Mouse (Mus musculus): ENCODE results near the gene Akap7. TPM values are rescaled to one million over a fixed set of nuclear protein-coding genes. Genes with fewer than 3 reads are reported as not detected.

The Akap7 gene
- total and polyA plus RNA-seq, 2 experiments from 2014 or later = 32.4 to 47.6 TPM

GRCm38 (mm10) chr10:25280141-25280540 lies 27.5 kb downstream of the Akap7 start:
- WGBS = 65% methylated on average over 5 of the region's 5 CpGs
- no peak overlapping the region for H3K4me2 ChIP-seq (ENCODE audit: low read depth, low read length)
- ATAC-seq (ENCODE audit: insufficient read depth, low read depth) = no peak

DNA sequence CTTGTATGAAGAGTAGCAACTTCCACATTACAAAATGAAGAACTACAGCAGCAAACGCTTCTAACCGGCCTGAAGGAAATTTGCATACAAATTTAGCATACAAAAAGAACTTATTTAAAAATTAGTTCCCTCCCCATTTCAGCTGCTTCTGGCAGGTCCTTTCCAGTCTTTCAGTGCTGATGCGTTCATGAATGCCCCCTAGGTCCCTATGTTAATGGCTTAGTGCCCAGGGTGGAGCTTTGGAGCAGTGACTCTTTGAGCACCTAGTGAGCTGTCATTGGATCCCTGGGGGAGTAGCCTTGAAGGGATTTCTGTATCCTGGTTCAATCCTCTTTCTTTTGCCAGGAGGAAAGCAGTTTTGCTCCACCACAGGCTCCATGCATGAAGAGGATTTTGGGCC lies 28.3 kb downstream of the Akap7 start:
- Histone ChIP-seq H3K9ac (replicated peaks; ENCODE audit: low read depth, low read length) (no peak overlapping the region), H3K27me3 (ENCODE audit: control insufficient read depth, insufficient read depth, low read length) (no peaks in the 10 kb centered on the region), H3K9me3 (replicated peaks; ENCODE audit: control insufficient read depth, low read length) (no peaks in the 10 kb centered on the region), H3K4me1 (ENCODE audit: control insufficient read depth, insufficient read depth) (0 out of 2 replicates have a peak, but pooled peaks cover 9% of the 10 kb centered on the region), H3K36me3 (replicated peaks; ENCODE audit: control insufficient read depth, insufficient read depth, low read length) (peaks cover 15% of the 10 kb centered on the region), H3K4me3 (ENCODE audit: low read depth, low read length) (no peak overlapping the region), H3K27ac (ENCODE audit: low read depth) (no peak overlapping the region), H3K4me2 (ENCODE audit: low read depth, low read length) (no peak overlapping the region)
- no peak for TF ChIP-seq CTCF (IDR thresholded peaks at IDR 0.05; ENCODE audit: low read depth)
- no peak for TF ChIP-seq EP300 (IDR thresholded peaks at IDR 0.05; ENCODE audit: low read depth)
- 65% methylated on average over 3 of the region's 3 CpGs for WGBS
- DNase-seq (ENCODE audit: low spot score) = no peak
- no peak for ATAC-seq (ENCODE audit: insufficient read depth, low read depth)

More at GRCm38 (mm10) chr10:25280141-25280540, 27.5 kb downstream of the Akap7 start:
- no peak overlapping the region for H3K27ac ChIP-seq (ENCODE audit: low read depth)
- no peak for DNase-seq (ENCODE audit: low spot score)
- H3K9me3 ChIP-seq (replicated peaks; ENCODE audit: control insufficient read depth, low read length) = no peaks in the 10 kb centered on the region
- H3K4me3 ChIP-seq (ENCODE audit: low read depth, low read length) = no peak overlapping the region
- TF ChIP-seq EP300 (IDR thresholded peaks at IDR 0.05; ENCODE audit: low read depth) (no peak), CTCF (IDR thresholded peaks at IDR 0.05; ENCODE audit: low read depth) (no peak)
- H3K27me3 ChIP-seq (ENCODE audit: control insufficient read depth, insufficient read depth, low read length) = no peaks in the 10 kb centered on the region
- H3K36me3 ChIP-seq (replicated peaks; ENCODE audit: control insufficient read depth, insufficient read depth, low read length) = peaks cover 15% of the 10 kb centered on the region
- H3K4me1 ChIP-seq (ENCODE audit: control insufficient read depth, insufficient read depth) = 0 out of 2 replicates have a peak, but pooled peaks cover 6% of the 10 kb centered on the region
- H3K9ac ChIP-seq (replicated peaks; ENCODE audit: low read depth, low read length) = no peak overlapping the region

- WGBS = 32% methylated on average over 7 of the region's 7 CpGs
- Histone ChIP-seq H3K9ac (replicated peaks; ENCODE audit: low read depth, low read length) (no peak overlapping the region), H3K4me3 (ENCODE audit: low read depth, low read length) (no peak overlapping the region), H3K9me3 (replicated peaks; ENCODE audit: control insufficient read depth, low read length) (no peaks in the 10 kb centered on the region), H3K4me1 (ENCODE audit: control insufficient read depth, insufficient read depth) (0 out of 2 replicates have a peak, but pooled peaks cover 9% of the 10 kb centered on the region), H3K27ac (ENCODE audit: low read depth) (0 out of 2 replicates have a peak overlapping the region, but pooled peaks have one; percentile 15), H3K27me3 (ENCODE audit: control insufficient read depth, insufficient read depth, low read length) (no peaks in the 10 kb centered on the region), H3K36me3 (replicated peaks; ENCODE audit: control insufficient read depth, insufficient read depth, low read length) (no peaks in the 10 kb centered on the region), H3K4me2 (ENCODE audit: low read depth, low read length) (no peak overlapping the region; the same call in 1 of the 2 replicates)
- ATAC-seq (ENCODE audit: insufficient read depth, low read depth) (no peak), DNase-seq (ENCODE audit: low spot score) (no peak)
- TF ChIP-seq CTCF (IDR thresholded peaks at IDR 0.05; ENCODE audit: low read depth) (no peak), EP300 (IDR thresholded peaks at IDR 0.05; ENCODE audit: low read depth) (no peak)
Measured at GRCm38 (mm10) chr10:25275492-25275891, 32.2 kb downstream of the Akap7 start.

- WGBS = 89% methylated on average over 26 of the region's 26 CpGs
- Histone ChIP-seq H3K9ac (replicated peaks; ENCODE audit: low read depth, low read length) (no peak overlapping the region), H3K27me3 (ENCODE audit: control insufficient read depth, insufficient read depth, low read length) (no peaks in the 10 kb centered on the region), H3K36me3 (replicated peaks; ENCODE audit: control insufficient read depth, insufficient read depth, low read length) (0 out of 2 replicates have a peak, but pooled peaks cover 6% of the 10 kb centered on the region), H3K27ac (ENCODE audit: low read depth) (peak overlapping the region; percentile 15; the same call in 1 of the 2 replicates), H3K4me1 (ENCODE audit: control insufficient read depth, insufficient read depth) (0 out of 2 replicates have a peak, but pooled peaks cover 9% of the 10 kb centered on the region), H3K4me3 (ENCODE audit: low read depth, low read length) (no peak overlapping the region), H3K4me2 (ENCODE audit: low read depth, low read length) (no peak overlapping the region; the same call in 1 of the 2 replicates), H3K9me3 (replicated peaks; ENCODE audit: control insufficient read depth, low read length) (no peaks in the 10 kb centered on the region)
- TF ChIP-seq CTCF (IDR thresholded peaks at IDR 0.05; ENCODE audit: low read depth) (no peak), EP300 (IDR thresholded peaks at IDR 0.05; ENCODE audit: low read depth) (no peak)
- DNase-seq (ENCODE audit: low spot score) = no peak
- ATAC-seq (ENCODE audit: insufficient read depth, low read depth) = no peak
Measured at GRCm38 (mm10) chr10:25274621-25275330, 32.9 kb downstream of the Akap7 start.

GRCm38 (mm10) chr10:25273731-25274130 lies 33.9 kb downstream of the Akap7 start:
- H3K4me2 ChIP-seq (ENCODE audit: low read depth, low read length) = no peak overlapping the region
- no peaks in the 10 kb centered on the region for H3K9me3 ChIP-seq (replicated peaks; ENCODE audit: control insufficient read depth, low read length)
- TF ChIP-seq EP300 (IDR thresholded peaks at IDR 0.05; ENCODE audit: low read depth) = no peak
- TF ChIP-seq CTCF (IDR thresholded peaks at IDR 0.05; ENCODE audit: low read depth) = no peak
- no peak overlapping the region for H3K27ac ChIP-seq (ENCODE audit: low read depth)
- ATAC-seq (ENCODE audit: insufficient read depth, low read depth) (no peak), DNase-seq (ENCODE audit: low spot score) (no peak)
- WGBS = 70% methylated on average over 1 of the region's 1 CpGs
- no peaks in the 10 kb centered on the region for H3K27me3 ChIP-seq (ENCODE audit: control insufficient read depth, insufficient read depth, low read length)
- 0 out of 2 replicates have a peak, but pooled peaks cover 8% of the 10 kb centered on the region for H3K36me3 ChIP-seq (replicated peaks; ENCODE audit: control insufficient read depth, insufficient read depth, low read length)
- H3K4me1 ChIP-seq (ENCODE audit: control insufficient read depth, insufficient read depth) = 0 out of 2 replicates have a peak, but pooled peaks cover 9% of the 10 kb centered on the region
- no peak overlapping the region for H3K4me3 ChIP-seq (ENCODE audit: low read depth, low read length)
- H3K9ac ChIP-seq (replicated peaks; ENCODE audit: low read depth, low read length) = no peak overlapping the region

Measured in heart, postnatal 0 days (tissue).